Mouse (Mus musculus) ES-E14 (cell line): ENCODE measurements at regions not wholly inside any gene's neighbourhood (a gene's known extent, or its start where the extent isn't known, plus 50 kb on each side); places are given as distances from the start of the nearest gene placed in this dataset.

ENCODE experiments used
- HCFC1 ChIP-seq: IDR thresholded peaks from 2 replicates; pipeline ENCODE4 v1.6.1; 2012; ENCODE audit warnings: low read length, inconsistent platforms, borderline replicate concordance; ENCODE audit not compliant: insufficient read depth
- MAFK ChIP-seq: IDR thresholded peaks from 2 replicates; pipeline ENCODE4 v1.6.1; 2014; ENCODE audit warnings: mild to moderate bottlenecking, low read depth, low read length, inconsistent platforms; ENCODE audit not compliant: insufficient read depth
- ZNF384 ChIP-seq: IDR thresholded peaks from 2 replicates; pipeline ENCODE4 v1.6.1; 2012; ENCODE audit warnings: low read depth, low read length, inconsistent platforms

DNA sequence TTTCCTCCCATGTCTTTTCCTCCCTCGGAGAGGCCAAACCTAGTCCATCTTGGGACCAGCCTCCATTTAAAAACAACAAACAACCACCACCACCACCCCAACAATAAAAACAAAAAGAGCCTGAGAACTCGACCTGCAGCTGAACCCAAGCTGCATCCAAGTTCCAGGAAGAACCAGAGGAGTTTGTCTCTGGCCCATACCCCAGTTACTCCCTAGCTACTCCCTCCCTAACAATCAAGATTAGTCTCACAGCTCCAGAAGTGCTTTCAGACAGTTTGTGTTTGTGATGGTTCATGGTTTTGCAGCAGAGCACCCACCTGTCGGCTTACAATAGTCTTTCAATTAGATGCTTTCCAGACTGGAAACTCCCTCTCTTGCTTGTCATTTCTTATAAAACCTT is 724.5 kb downstream of the Hs3st4 start:
- no peak for TF ChIP-seq ZNF384
- no peak for TF ChIP-seq HCFC1
- TF ChIP-seq MAFK = no peak
